Mouse (Mus musculus): ENCODE measurements at regions not wholly inside any gene's neighbourhood (a gene's known extent, or its start where the extent isn't known, plus 50 kb on each side); places are given as distances from the start of the nearest gene placed in this dataset.
A peak's percentile ranks its signal among the peaks of the same experiment; 100 is the strongest.

- no peak for DNase-seq (ENCODE audit: extremely low spot score in 1 of 2, low spot score in 1 of 2)
Measured at GRCm38 (mm10) chr9:46643551-46643950, 323.8 kb upstream of the 4931429L15Rik start.

- DNase-seq (ENCODE audit: extremely low spot score in 1 of 2, low spot score in 1 of 2): no peak
Measured at GRCm38 (mm10) chr9:46642696-46643095, 322.9 kb upstream of the 4931429L15Rik start.

- no peak for DNase-seq (ENCODE audit: extremely low spot score in 1 of 2, low spot score in 1 of 2)
Measured at GRCm38 (mm10) chr9:46636261-46637010, 316.6 kb upstream of the 4931429L15Rik start.

- DNase-seq (ENCODE audit: extremely low spot score in 1 of 2, low spot score in 1 of 2): no peak
Measured at GRCm38 (mm10) chr9:46633952-46634351, 314.2 kb upstream of the 4931429L15Rik start.

GRCm38 (mm10) chr9:46632576-46632975 is 312.8 kb upstream of the 4931429L15Rik start:
- peak; percentile 78 to 83 for DNase-seq (ENCODE audit: extremely low spot score in 1 of 2, low spot score in 1 of 2)

GRCm38 (mm10) chr9:46622255-46622654 is 302.5 kb upstream of the 4931429L15Rik start:
- no peak for DNase-seq (ENCODE audit: extremely low spot score in 1 of 2, low spot score in 1 of 2)

- no peak for DNase-seq (ENCODE audit: extremely low spot score in 1 of 2, low spot score in 1 of 2)
Measured at GRCm38 (mm10) chr9:46621851-46622250, 302.1 kb upstream of the 4931429L15Rik start.

GRCm38 (mm10) chr9:46610101-46611005 is 290.6 kb upstream of the 4931429L15Rik start:
- DNase-seq (ENCODE audit: extremely low spot score in 1 of 2, low spot score in 1 of 2): no peak

- DNase-seq (ENCODE audit: extremely low spot score in 1 of 2, low spot score in 1 of 2): no peak
Measured at GRCm38 (mm10) chr9:46608695-46609094, 288.9 kb upstream of the 4931429L15Rik start.

- no peak for DNase-seq (ENCODE audit: extremely low spot score in 1 of 2, low spot score in 1 of 2)
Measured at GRCm38 (mm10) chr9:46600803-46601202, 281.0 kb upstream of the 4931429L15Rik start.

GRCm38 (mm10) chr9:46599931-46600708 is 280.3 kb upstream of the 4931429L15Rik start:
- peak; percentile 48 to 85 for DNase-seq (ENCODE audit: extremely low spot score in 1 of 2, low spot score in 1 of 2)

GRCm38 (mm10) chr9:46598518-46598917 is 278.7 kb upstream of the 4931429L15Rik start:
- peak in 1 of 2 experiments; percentile 38 for DNase-seq (ENCODE audit: extremely low spot score in 1 of 2, low spot score in 1 of 2)

GRCm38 (mm10) chr9:46593444-46593843 is 273.7 kb upstream of the 4931429L15Rik start:
- no peak for DNase-seq (ENCODE audit: extremely low spot score in 1 of 2, low spot score in 1 of 2)

- DNase-seq (ENCODE audit: extremely low spot score in 1 of 2, low spot score in 1 of 2): no peak
Measured at GRCm38 (mm10) chr9:46592908-46593307, 273.1 kb upstream of the 4931429L15Rik start.

GRCm38 (mm10) chr9:46586818-46587217 is 267.0 kb upstream of the 4931429L15Rik start:
- DNase-seq (ENCODE audit: extremely low spot score in 1 of 2, low spot score in 1 of 2): no peak

GRCm38 (mm10) chr9:46581844-46582243 is 262.1 kb upstream of the 4931429L15Rik start:
- no peak for DNase-seq (ENCODE audit: extremely low spot score in 1 of 2, low spot score in 1 of 2)

GRCm38 (mm10) chr9:46562301-46562700 is 242.5 kb upstream of the 4931429L15Rik start:
- DNase-seq (ENCODE audit: extremely low spot score in 1 of 2, low spot score in 1 of 2): no peak

- no peak for DNase-seq (ENCODE audit: extremely low spot score in 1 of 2, low spot score in 1 of 2)
Measured at GRCm38 (mm10) chr9:46558481-46558880, 238.7 kb upstream of the 4931429L15Rik start.

GRCm38 (mm10) chr9:46557781-46558180 is 238.0 kb upstream of the 4931429L15Rik start:
- no peak for DNase-seq (ENCODE audit: extremely low spot score in 1 of 2, low spot score in 1 of 2)

- DNase-seq (ENCODE audit: extremely low spot score in 1 of 2, low spot score in 1 of 2): no peak
Measured at GRCm38 (mm10) chr9:46555156-46555555, 235.4 kb upstream of the 4931429L15Rik start.
